Mouse (Mus musculus): ENCODE measurements at regions not wholly inside any gene's neighbourhood (a gene's known extent, or its start where the extent isn't known, plus 50 kb on each side); places are given as distances from the start of the nearest gene placed in this dataset.

DNA sequence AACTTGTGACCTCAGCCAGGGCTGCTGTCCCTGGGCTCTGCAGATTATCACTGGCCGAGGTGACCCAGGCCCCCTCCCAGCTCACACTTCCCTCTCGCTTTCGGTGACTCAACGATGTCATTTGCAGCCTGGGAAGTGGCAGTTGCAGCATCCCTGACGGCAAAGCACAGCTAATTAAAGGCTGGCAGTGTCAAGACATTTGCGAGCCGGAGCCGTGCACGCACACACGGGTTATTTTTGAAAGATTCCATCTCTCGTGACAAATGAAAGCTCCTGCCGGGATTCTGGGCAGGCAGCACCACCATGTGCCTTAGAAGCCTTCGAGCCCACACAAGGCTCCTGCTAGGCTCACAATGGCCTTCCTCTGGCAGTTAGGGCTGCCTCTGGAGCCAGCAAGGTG is 164.7 kb upstream of the A430005L14Rik start:
- no peak for TF ChIP-seq CTCF (IDR thresholded peaks at IDR 0.05; ENCODE audit: insufficient read depth, low read length)
- TF ChIP-seq POLR2A (IDR thresholded peaks at IDR 0.05; ENCODE audit: borderline replicate concordance, extremely low read depth, low read depth, low read length) = no peak

Measured in lung, adult 2 months (tissue).